Mouse (Mus musculus) ES-E14 (cell line): ENCODE results near the gene Fam3c. TPM values are rescaled to one million over a fixed set of nuclear protein-coding genes. Genes with fewer than 3 reads are reported as not detected.
A peak's percentile ranks its signal among the peaks of the same experiment; 100 is the strongest.

Experiments
- DNase-seq: peaks from one replicate; pipeline ENCODE4 v3.0.0-alpha.2; 2013; ENCODE audit warnings: low read depth, low spot score
- H3K27ac ChIP-seq: 2 replicates; pipeline ENCODE4 v1.5.1; 2012; ENCODE audit warnings: low read depth, mild to moderate bottlenecking, low read length, moderate library complexity, mixed read lengths; ENCODE audit not compliant: poor library complexity, insufficient read depth, severe bottlenecking
- H3K36me3 ChIP-seq: 2 replicates; pipeline ENCODE4 v1.6.1; 2012; ENCODE audit warnings: mild to moderate bottlenecking, low read length, moderate library complexity, mixed read lengths; ENCODE audit not compliant: control insufficient read depth, poor library complexity, insufficient read depth, severe bottlenecking
- H3K4me1 ChIP-seq, 2 experiments: fragments of 150-350 bp in 1 of 2; sonication (generic) in 1 of 2; 2 replicates each; pipeline ENCODE4 v1.6.1; 2012; ENCODE audit warnings: low read length in 2 of 2, mild to moderate bottlenecking in 1 of 2, mixed read lengths in 1 of 2; ENCODE audit not compliant: control insufficient read depth in 2 of 2, insufficient read depth in 2 of 2, poor library complexity in 1 of 2
- H3K4me3 ChIP-seq, 2 experiments: fragments of 150-350 bp in 1 of 2; sonication (generic) in 1 of 2; 2 replicates each; pipeline ENCODE4 v1.5.1; 2012; ENCODE audit warnings: low read length in 2 of 2, low read depth in 1 of 2, mild to moderate bottlenecking in 1 of 2, mixed read lengths in 1 of 2; ENCODE audit not compliant: insufficient read depth in 1 of 2, poor library complexity in 1 of 2, severe bottlenecking in 1 of 2
- H3K9ac ChIP-seq: 2 replicates; pipeline ENCODE4 v1.6.1; 2012; ENCODE audit warnings: low read depth, mild to moderate bottlenecking, low read length, mixed read lengths; ENCODE audit not compliant: poor library complexity, insufficient read depth, severe bottlenecking
- H3K9me3 ChIP-seq: fragments of 150-350 bp; sonication (generic); 2 replicates; pipeline ENCODE4 v1.6.1; 2012; ENCODE audit warnings: low read depth, mild to moderate bottlenecking, low read length; ENCODE audit not compliant: control insufficient read depth, insufficient read depth
- CHD2 ChIP-seq: IDR thresholded peaks from 2 replicates; pipeline ENCODE4 v1.6.1; 2014; ENCODE audit warnings: mild to moderate bottlenecking, low read depth, low read length, inconsistent platforms
- HCFC1 ChIP-seq: IDR thresholded peaks from 2 replicates; pipeline ENCODE4 v1.6.1; 2012; ENCODE audit warnings: low read length, inconsistent platforms, borderline replicate concordance; ENCODE audit not compliant: insufficient read depth
- MAFK ChIP-seq: IDR thresholded peaks from 2 replicates; pipeline ENCODE4 v1.6.1; 2014; ENCODE audit warnings: mild to moderate bottlenecking, low read depth, low read length, inconsistent platforms; ENCODE audit not compliant: insufficient read depth
- ZC3H11A ChIP-seq: IDR thresholded peaks from 2 replicates; pipeline ENCODE4 v1.6.1; 2012; ENCODE audit warnings: low read depth, mild to moderate bottlenecking, inconsistent platforms, low read length, borderline replicate concordance
- ZNF384 ChIP-seq: IDR thresholded peaks from 2 replicates; pipeline ENCODE4 v1.6.1; 2012; ENCODE audit warnings: low read depth, low read length, inconsistent platforms
- in situ Hi-C, 2 experiments: fragments of 600-800 bp; cut with MboI; formaldehyde crosslinking; loops; one replicate each; pipeline ENCODE4 v1.15.1; 2025; ENCODE audit warnings: low sequenced_read_pairs in 2 of 2, inconsistent platforms in 1 of 2; ENCODE audit not compliant: unreplicated experiment in 2 of 2
- total RNA-seq: library from RNA; depleted of rRNA; stranded (reverse); fragments of 300-350 nt; gene quantifications from 2 replicates; pipeline ENCODE4 v1.2.3, GENCODE M21; 2012

Fam3c gene
- total RNA-seq, 1 experiment: 68.2 TPM

- in situ Hi-C loops: no loop called here
- Histone ChIP-seq H3K4me3 (peak overlapping the region; percentile 7 to 18; a peak in 1 of 4 replicates), H3K9ac (no peak overlapping the region), H3K4me1 (peaks cover 5 to 11% of the 10 kb centered on the region in 2 experiments), H3K36me3 (no peaks in the 10 kb centered on the region), H3K27ac (no peak overlapping the region), H3K9me3 (no peaks in the 10 kb centered on the region)
- DNase-seq: no peak
- TF ChIP-seq CHD2 (no peak), ZNF384 (no peak), HCFC1 (no peak), MAFK (no peak), ZC3H11A (no peak)
Observed at GRCm38 (mm10) chr6:22351551-22351950, 4.5 kb downstream of the Fam3c start.

DNA sequence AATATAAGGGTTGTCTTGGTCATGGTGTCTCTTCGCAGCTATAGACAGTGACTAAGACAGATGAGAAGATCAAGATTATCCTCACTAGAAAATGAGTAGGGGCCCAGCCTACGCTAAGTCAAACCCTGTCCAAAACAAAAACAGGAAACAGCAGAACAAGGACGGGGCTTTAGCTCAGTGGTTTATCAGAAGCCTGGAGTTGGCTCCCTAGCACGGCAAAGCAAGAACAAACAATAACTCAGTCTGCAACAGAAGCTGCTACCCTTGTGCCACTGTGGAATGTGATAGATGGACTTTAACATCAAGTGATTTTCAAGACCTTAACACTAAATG is 5.8 kb downstream of the Fam3c start:
- Histone ChIP-seq H3K4me1 (peaks cover 5 to 14% of the 10 kb centered on the region in 2 experiments), H3K36me3 (no peaks in the 10 kb centered on the region), H3K9ac (no peak overlapping the region), H3K27ac (no peak overlapping the region), H3K4me3 (no peak overlapping the region), H3K9me3 (no peaks in the 10 kb centered on the region)
- TF ChIP-seq ZNF384 (no peak), ZC3H11A (no peak), MAFK (no peak), CHD2 (no peak), HCFC1 (no peak)
- in situ Hi-C loops: no loop called here
- no peak for DNase-seq

GRCm38 (mm10) chr6:22349531-22350238 is 6.4 kb downstream of the Fam3c start:
- no peaks in the 10 kb centered on the region for H3K9me3 ChIP-seq
- peaks cover 5 to 14% of the 10 kb centered on the region in 2 experiments for H3K4me1 ChIP-seq
- no peak for DNase-seq
- no peak overlapping the region; the same call in 1 of the 2 replicates for H3K27ac ChIP-seq
- in situ Hi-C loops: no loop called here
- TF ChIP-seq MAFK (no peak), ZC3H11A (no peak), CHD2 (no peak), ZNF384 (no peak), HCFC1 (no peak)
- no peaks in the 10 kb centered on the region for H3K36me3 ChIP-seq
- no peak overlapping the region for H3K9ac ChIP-seq
- no peak overlapping the region for H3K4me3 ChIP-seq

DNA sequence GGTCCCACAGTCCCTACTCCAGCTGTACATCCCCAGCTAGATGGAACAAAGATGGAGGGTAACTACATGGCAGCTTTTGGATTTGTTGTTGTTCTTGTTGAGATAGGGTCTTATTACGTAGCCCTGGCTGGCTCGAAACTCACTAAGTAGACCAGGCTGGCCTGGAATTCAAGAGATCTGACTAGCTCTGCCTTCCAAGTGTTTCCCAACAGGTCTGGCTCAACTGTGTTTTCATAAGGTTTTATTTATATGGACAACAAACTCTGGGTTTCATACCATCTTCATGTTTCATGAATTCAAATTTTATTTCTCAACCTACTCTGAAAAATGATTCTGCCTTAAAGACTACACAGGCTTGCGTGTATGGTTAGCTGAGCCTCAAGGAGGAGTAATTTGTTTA is 7.1 kb downstream of the Fam3c start:
- H3K9me3 ChIP-seq: no peaks in the 10 kb centered on the region
- TF ChIP-seq MAFK: no peak
- no peak for TF ChIP-seq CHD2
- no peak for TF ChIP-seq ZC3H11A
- no peak for TF ChIP-seq ZNF384
- no peak for TF ChIP-seq HCFC1
- no peaks in the 10 kb centered on the region for H3K36me3 ChIP-seq
- H3K27ac ChIP-seq: no peak overlapping the region
- in situ Hi-C loops: no loop called here
- peaks cover 9 to 14% of the 10 kb centered on the region in 2 experiments for H3K4me1 ChIP-seq
- no peak overlapping the region for H3K4me3 ChIP-seq
- no peak overlapping the region for H3K9ac ChIP-seq
- DNase-seq: no peak

DNA sequence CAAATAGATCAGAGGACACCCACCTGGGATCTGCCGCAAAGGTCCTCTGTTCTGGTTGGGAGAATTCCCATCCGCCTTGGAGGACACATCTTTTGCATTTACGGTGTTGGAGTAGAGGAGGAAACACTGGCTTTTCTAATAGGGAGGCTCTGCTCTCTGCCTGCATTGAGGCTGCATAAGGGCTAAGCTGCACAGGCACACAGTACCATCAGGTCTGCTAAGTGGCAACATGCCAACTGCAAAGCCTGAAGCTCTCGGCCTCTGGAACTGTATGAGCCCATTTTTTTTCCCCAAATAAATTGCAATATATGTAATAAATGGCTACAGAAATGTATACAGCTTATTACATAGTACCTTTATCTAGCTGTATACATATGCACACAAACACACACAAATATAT is 7.9 kb downstream of the Fam3c start:
- H3K36me3 ChIP-seq: no peaks in the 10 kb centered on the region
- no peak overlapping the region; a peak in 2 of 4 replicates for H3K4me3 ChIP-seq
- peaks cover 10 to 14% of the 10 kb centered on the region in 2 experiments for H3K4me1 ChIP-seq
- no peaks in the 10 kb centered on the region for H3K9me3 ChIP-seq
- no peak overlapping the region; the same call in 1 of the 2 replicates for H3K27ac ChIP-seq
- in situ Hi-C loops: no loop called here
- no peak overlapping the region for H3K9ac ChIP-seq
- TF ChIP-seq CHD2 (no peak), HCFC1 (no peak), ZNF384 (no peak), MAFK (no peak), ZC3H11A (no peak)
- no peak for DNase-seq
